Comparison of ENCODE assay signal across 39 mouse cellular contexts in genomic region chr10:78594566-78594965, GRCm38 (mm10). TPM values are rescaled to one million over a fixed set of nuclear protein-coding genes. Genes with fewer than 3 reads are reported as not detected.
DNase-seq lines count a peak whose midpoint lies in the region; ATAC-seq and TF ChIP-seq lines count a peak whose summit lies in the region.
"Had no signal": no experiment of that assay in that cellular context is flagged by ENCODE, and none has a peak within 500 bp of the region (broad histone marks: within the 10 kb centered on the region; RNA-seq: fewer than 3 reads in every experiment).

No protein-coding gene starts in this region.

- peaks cover 4% of the 10 kb centered on the region for H3K36me3 ChIP-seq in heart, embryonic 10.5 days
- 0 out of 2 replicates have a peak, but pooled peaks cover under 1% of the 10 kb centered on the region for H3K36me3 ChIP-seq in intestine, postnatal 0 days (ENCODE audit: control insufficient read depth, insufficient read depth)
- 0 out of 2 replicates have a peak, but pooled peaks cover under 1% of the 10 kb centered on the region for H3K36me3 ChIP-seq in lung, postnatal 0 days (ENCODE audit: insufficient read depth, low read length)
- H3K36me3 ChIP-seq: forebrain, embryonic 15.5 days; liver, embryonic 15.5 days; midbrain, embryonic 12.5 days; neural tube, embryonic 15.5 days had no signal

- no peaks in the 10 kb centered on the region for H3K27me3 ChIP-seq in heart, embryonic 10.5 days (ENCODE audit: insufficient read depth, poor library complexity, severe bottlenecking)
- no peaks in the 10 kb centered on the region for H3K27me3 ChIP-seq in intestine, postnatal 0 days (replicated peaks; ENCODE audit: control insufficient read depth, insufficient read depth, low read length)
- no peaks in the 10 kb centered on the region for H3K27me3 ChIP-seq in lung, postnatal 0 days (replicated peaks; ENCODE audit: insufficient read depth, low read length)
- H3K27me3 ChIP-seq: embryonic facial prominence, embryonic 12.5 days; forebrain, embryonic 15.5 days; heart, embryonic 12.5 days; limb, embryonic 12.5 days; midbrain, embryonic 12.5 days; stomach, embryonic 15.5 days had no signal

- no peak overlapping the region for H3K4me3 ChIP-seq in heart, embryonic 10.5 days
- no peak overlapping the region for H3K4me3 ChIP-seq in intestine, postnatal 0 days (ENCODE audit: low read depth, low read length)
- no peak overlapping the region for H3K4me3 ChIP-seq in lung, postnatal 0 days (ENCODE audit: low read depth, low read length)
- H3K4me3 ChIP-seq: embryonic facial prominence, embryonic 12.5 days; forebrain, embryonic 15.5 days; heart, embryonic 12.5 days; left cerebral cortex, adult 2 months; limb, embryonic 12.5 days; liver, embryonic 15.5 days; midbrain, embryonic 12.5 days; neural tube, embryonic 15.5 days; stomach, embryonic 15.5 days had no signal

- H3K9me3 ChIP-seq in heart, embryonic 10.5 days: no peaks in the 10 kb centered on the region
- H3K9me3 ChIP-seq in intestine, postnatal 0 days (ENCODE audit: control insufficient read depth): no peaks in the 10 kb centered on the region
- H3K9me3 ChIP-seq in lung, postnatal 0 days (ENCODE audit: low read length): no peaks in the 10 kb centered on the region
- H3K9me3 ChIP-seq: embryonic facial prominence, embryonic 12.5 days; forebrain, embryonic 15.5 days; heart, embryonic 12.5 days; limb, embryonic 12.5 days; liver, embryonic 15.5 days; midbrain, embryonic 12.5 days; neural tube, embryonic 15.5 days; stomach, embryonic 15.5 days had no signal

- no peak overlapping the region for H3K9ac ChIP-seq in intestine, postnatal 0 days (ENCODE audit: low read depth, low read length)
- H3K9ac ChIP-seq in lung, postnatal 0 days (replicated peaks; ENCODE audit: low read depth): no peak overlapping the region
- H3K9ac ChIP-seq: embryonic facial prominence, embryonic 12.5 days; forebrain, embryonic 15.5 days; heart, embryonic 12.5 days; hindbrain, embryonic 14.5 days; limb, embryonic 12.5 days; liver, embryonic 15.5 days; lung, embryonic 14.5 days; midbrain, embryonic 12.5 days; neural tube, embryonic 15.5 days; stomach, embryonic 15.5 days had no signal

- intact Hi-C loops in heart, postnatal 36 days (cut with DNase I): loop anchor here (5.0 kb wide), 1 partner anchor 127 kb away; no protein-coding TSS in a partner anchor

- peaks cover 12% of the 10 kb centered on the region for H3K4me1 ChIP-seq in heart, embryonic 10.5 days
- H3K4me1 ChIP-seq in intestine, postnatal 0 days (replicated peaks; ENCODE audit: control insufficient read depth, insufficient read depth, low read length): 0 out of 2 replicates have a peak, but pooled peaks cover 5% of the 10 kb centered on the region
- H3K4me1 ChIP-seq in lung, postnatal 0 days (ENCODE audit: insufficient read depth, low read depth, low read length): 0 out of 2 replicates have a peak, but pooled peaks cover 11% of the 10 kb centered on the region
- H3K4me1 ChIP-seq: liver, embryonic 15.5 days had no signal

- peak; percentile 24 for DNase-seq in heart, embryonic 10.5 days (ENCODE audit: low spot score)
- no peak for DNase-seq in heart, postnatal 36 days
- DNase-seq in thymus, postnatal 14 days: peak; percentile 37
- DNase-seq in thymus, postnatal 4 days: no peak
- DNase-seq in adrenal gland, postnatal 14 days: no peak
- no peak for DNase-seq in lung, postnatal 0 days (ENCODE audit: low spot score)
- DNase-seq: adrenal gland, postnatal 10 days; cerebellum, adult 11 months; cerebellum, adult 9-11 months; embryo, embryonic 11 days; gastrocnemius, postnatal 36 days; heart, adult 18-20 months; kidney, adult 9 months; kidney, postnatal 10 days; lung, embryonic 14.5 days; retina, postnatal 1 day; right cerebral cortex, postnatal 14 days had no signal

- ATAC-seq in intestine, postnatal 0 days: peak; percentile 41; the same call in 1 of the 2 replicates
- ATAC-seq in lung, postnatal 0 days: no peak
- ATAC-seq: forebrain, embryonic 15.5 days had no signal

- TF ChIP-seq EP300 in lung, postnatal 0 days (IDR thresholded peaks at IDR 0.05): no peak

- TF ChIP-seq CTCF in intestine, postnatal 0 days (IDR thresholded peaks at IDR 0.05; ENCODE audit: low read depth): no peak
- TF ChIP-seq CTCF in lung, postnatal 0 days (IDR thresholded peaks at IDR 0.05): no peak

- peak overlapping the region; percentile 21; the same call in 1 of the 2 replicates for H3K4me2 ChIP-seq in intestine, postnatal 0 days (replicated peaks; ENCODE audit: low read depth)
- H3K4me2 ChIP-seq in lung, postnatal 0 days (replicated peaks; ENCODE audit: low read depth, low read length): no peak overlapping the region
- H3K4me2 ChIP-seq: embryonic facial prominence, embryonic 12.5 days; forebrain, embryonic 15.5 days; heart, embryonic 12.5 days; hindbrain, embryonic 14.5 days; limb, embryonic 12.5 days; liver, embryonic 15.5 days; lung, embryonic 14.5 days; midbrain, embryonic 12.5 days; neural tube, embryonic 15.5 days; stomach, embryonic 15.5 days had no signal

- no peak overlapping the region for H3K27ac ChIP-seq in heart, embryonic 10.5 days
- H3K27ac ChIP-seq in intestine, postnatal 0 days (ENCODE audit: low read depth, low read length): peak overlapping the region; percentile 76; the same call in 1 of the 2 replicates
- no peak overlapping the region for H3K27ac ChIP-seq in lung, postnatal 0 days (ENCODE audit: low read length)
- H3K27ac ChIP-seq: embryonic facial prominence, embryonic 12.5 days; forebrain, embryonic 15.5 days; hindbrain, embryonic 14.5 days; left cerebral cortex, adult 2 months; limb, embryonic 12.5 days; liver, embryonic 15.5 days; midbrain, embryonic 12.5 days; neural tube, embryonic 15.5 days; stomach, embryonic 15.5 days had no signal

RNA-seq across cellular contexts. Expression of gene Syde1, which starts 2.8 kb away (rescaled TPM):
- 12.2 and 13.3 TPM in 2 replicates for polyA plus RNA-seq in heart, embryonic 10.5 days (2016; fragmentation: Nextera tagmentation; extraction: Ambion mirVana)
- total RNA-seq in heart, postnatal 36 days (2021): 10 to 100 TPM; 12.0 to 15.2 TPM
- 6.2 and 6.5 TPM in 2 replicates for polyA plus RNA-seq in intestine, postnatal 0 days (2015; fragmentation: Nextera tagmentation; extraction: Ambion mirVana)
- 28.8 and 37.0 TPM in 2 replicates for total RNA-seq in adrenal gland, postnatal 14 days (2021)
- polyA plus RNA-seq in lung, postnatal 0 days (2015; fragmentation: Nextera tagmentation; extraction: Ambion mirVana): 16.1 and 17.4 TPM in 2 replicates

RNA-seq across cellular contexts. Expression of gene Ilvbl, which starts 20.4 kb away (rescaled TPM):
- 41.3 and 43.1 TPM in 2 replicates for polyA plus RNA-seq in heart, embryonic 10.5 days (2016; fragmentation: Nextera tagmentation; extraction: Ambion mirVana)
- 10 to 100 TPM; 42.3 to 42.7 TPM for total RNA-seq in heart, postnatal 36 days (2021)
- 92.8 and 96.8 TPM in 2 replicates for polyA plus RNA-seq in intestine, postnatal 0 days (2015; fragmentation: Nextera tagmentation; extraction: Ambion mirVana)
- 38.7 and 60.7 TPM in 2 replicates for total RNA-seq in adrenal gland, postnatal 14 days (2021)
- polyA plus RNA-seq in lung, postnatal 0 days (2015; fragmentation: Nextera tagmentation; extraction: Ambion mirVana): 38.1 and 45.0 TPM in 2 replicates

RNA-seq across cellular contexts. Expression of gene Olfr1357, which starts 23.3 kb away (rescaled TPM):
- not detected in 2 replicates for polyA plus RNA-seq in heart, embryonic 10.5 days (2016; fragmentation: Nextera tagmentation; extraction: Ambion mirVana)
- not detected for total RNA-seq in heart, postnatal 36 days (2021)
- not detected in 2 replicates for polyA plus RNA-seq in intestine, postnatal 0 days (2015; fragmentation: Nextera tagmentation; extraction: Ambion mirVana)
- not detected in 2 replicates for total RNA-seq in adrenal gland, postnatal 14 days (2021)
- polyA plus RNA-seq in lung, postnatal 0 days (2015; fragmentation: Nextera tagmentation; extraction: Ambion mirVana): not detected in 2 replicates
- total RNA-seq: adrenal gland, postnatal 10 days; gastrocnemius, adult 18-20 months; gastrocnemius, postnatal 36 days; heart, adult 18-20 months; hematopoietic stem cell, adult 5-6 weeks; layer of hippocampus, postnatal 10 days; left cerebral cortex, adult 2 months; left cerebral cortex, postnatal 25 days; liver, adult 2 months; megakaryocyte, adult 5-6 weeks had no signal
- polyA plus RNA-seq: C2C12; embryonic facial prominence, embryonic 12.5 days; forebrain, embryonic 15.5 days; heart, embryonic 12.5 days; heart, postnatal 0 days; hindbrain, embryonic 14.5 days; intestine, embryonic 14.5 days; large intestine, adult 2 months; limb, embryonic 12.5 days; liver, adult 2 months; liver, embryonic 15.5 days; lung, embryonic 14.5 days; midbrain, embryonic 12.5 days; neural tube, embryonic 15.5 days; stomach, embryonic 15.5 days; urinary bladder, adult 2 months had no signal

Comparison
In these comparisons a context has a peak if more than half of its experiments do, and no peak if none do; other contexts are left out.
1. DNase-seq: peak in heart, embryonic 10.5 days (single experiment) and thymus, postnatal 14 days (single experiment); none in heart, postnatal 36 days (0 of 2), thymus, postnatal 4 days (single experiment), adrenal gland, postnatal 14 days (single experiment) and lung, postnatal 0 days (single experiment).